Mouse (Mus musculus): Measurements from ENCODE around the gene Cep78. TPM values are rescaled to one million over a fixed set of nuclear protein-coding genes. Genes with fewer than 3 reads are reported as not detected.

Gene Cep78
- total RNA-seq, 1 experiment = 19.5 TPM

DNA sequence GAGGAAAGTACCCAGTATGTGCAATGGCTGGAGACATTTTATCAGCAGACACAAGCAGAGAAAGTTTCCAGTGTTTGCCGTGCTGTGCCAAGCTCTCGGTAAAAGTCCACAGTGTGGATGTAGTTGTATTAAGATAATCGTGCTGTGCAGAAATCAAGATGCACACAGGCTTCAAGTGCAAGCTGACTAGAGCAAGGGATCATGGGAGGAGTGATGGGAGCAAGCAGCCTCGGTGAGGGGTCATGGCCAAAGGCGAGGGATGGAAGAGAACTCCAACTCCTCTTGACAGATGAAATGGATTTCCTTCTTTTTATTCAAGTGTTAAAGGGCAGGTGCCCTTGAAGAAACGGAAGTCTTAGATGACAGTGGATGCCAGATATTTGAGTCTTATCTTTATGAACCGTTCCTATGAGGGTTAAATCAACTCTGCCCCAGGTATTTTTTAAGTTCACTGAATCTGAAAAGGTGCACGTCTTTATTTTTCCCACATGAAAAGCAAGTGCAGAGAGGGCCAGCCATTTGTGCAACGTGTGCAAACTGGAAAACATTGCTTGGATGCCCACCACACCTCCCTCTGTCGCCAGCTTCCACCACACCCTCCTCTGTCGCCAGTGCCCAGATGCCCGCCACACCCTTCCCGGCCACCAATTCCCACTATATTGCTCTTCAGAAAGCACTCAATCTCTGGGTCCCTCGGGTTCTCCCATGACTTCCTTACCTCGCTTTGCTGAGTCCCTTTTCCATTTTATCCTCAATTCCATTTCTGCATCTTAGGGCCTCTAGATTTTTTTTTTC is 43.3 kb upstream of the Cep78 start:
- DNase-seq (ENCODE audit: low read depth, low spot score) = no peak
- Histone ChIP-seq H3K9me3 (ENCODE audit: control insufficient read depth, insufficient read depth, low read depth, low read length) (no peaks in the 10 kb centered on the region), H3K27ac (ENCODE audit: insufficient read depth, low read depth, low read length, poor library complexity, severe bottlenecking) (no peak overlapping the region), H3K4me3 (ENCODE audit: insufficient read depth in 1 of 2, low read depth in 1 of 2, low read length in 2 of 2, poor library complexity in 1 of 2, severe bottlenecking in 1 of 2) (no peak overlapping the region), H3K4me1 (ENCODE audit: control insufficient read depth in 2 of 2, insufficient read depth in 2 of 2, low read length in 2 of 2, poor library complexity in 1 of 2) (no peaks in the 10 kb centered on the region), H3K36me3 (ENCODE audit: control insufficient read depth, insufficient read depth, low read length, poor library complexity, severe bottlenecking) (no peaks in the 10 kb centered on the region; the same call in 1 of the 2 replicates), H3K9ac (ENCODE audit: insufficient read depth, low read depth, low read length, poor library complexity, severe bottlenecking) (no peak overlapping the region)
- TF ChIP-seq ZC3H11A (IDR thresholded peaks at IDR 0.05; ENCODE audit: borderline replicate concordance, low read depth, low read length) = no peak
- no peak for TF ChIP-seq ZNF384 (IDR thresholded peaks at IDR 0.05; ENCODE audit: low read depth, low read length)
- no peak for TF ChIP-seq MAFK (IDR thresholded peaks at IDR 0.05; ENCODE audit: insufficient read depth, low read depth, low read length)
- TF ChIP-seq HCFC1 (IDR thresholded peaks at IDR 0.05; ENCODE audit: borderline replicate concordance, insufficient read depth, low read length) = no peak
- no peak for TF ChIP-seq CHD2 (IDR thresholded peaks at IDR 0.05; ENCODE audit: low read depth, low read length)
- in situ Hi-C loops (cut with MboI; ENCODE audit: low sequenced_read_pairs in 2 of 2, unreplicated experiment in 2 of 2) = no loop called here

DNA sequence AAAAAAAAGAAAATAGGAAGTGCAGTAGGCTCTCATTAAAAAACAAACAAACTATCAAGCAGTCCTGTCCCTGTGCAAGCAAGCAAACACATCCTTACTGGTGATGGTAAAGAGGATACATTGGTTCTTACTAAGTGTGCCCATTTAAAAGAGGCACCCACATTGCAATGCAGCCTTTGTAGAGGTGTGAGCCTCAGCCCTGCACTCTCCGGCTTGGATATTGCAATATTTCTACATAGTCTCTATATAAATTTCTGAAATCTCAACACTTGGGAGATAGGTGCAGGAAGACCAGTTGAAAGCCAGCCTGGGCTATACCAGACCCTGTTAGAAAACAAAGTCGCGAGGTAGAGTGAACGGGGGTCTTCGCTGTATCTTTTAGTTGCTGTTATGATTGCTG is 41.5 kb upstream of the Cep78 start:
- TF ChIP-seq ZNF384 (IDR thresholded peaks at IDR 0.05; ENCODE audit: low read depth, low read length) = no peak
- Histone ChIP-seq H3K36me3 (ENCODE audit: control insufficient read depth, insufficient read depth, low read length, poor library complexity, severe bottlenecking) (no peaks in the 10 kb centered on the region; the same call in 1 of the 2 replicates), H3K9me3 (ENCODE audit: control insufficient read depth, insufficient read depth, low read depth, low read length) (no peaks in the 10 kb centered on the region), H3K4me3 (ENCODE audit: insufficient read depth in 1 of 2, low read depth in 1 of 2, low read length in 2 of 2, poor library complexity in 1 of 2, severe bottlenecking in 1 of 2) (no peak overlapping the region), H3K4me1 (ENCODE audit: control insufficient read depth in 2 of 2, insufficient read depth in 2 of 2, low read length in 2 of 2, poor library complexity in 1 of 2) (no peaks in the 10 kb centered on the region), H3K27ac (ENCODE audit: insufficient read depth, low read depth, low read length, poor library complexity, severe bottlenecking) (no peak overlapping the region), H3K9ac (ENCODE audit: insufficient read depth, low read depth, low read length, poor library complexity, severe bottlenecking) (no peak overlapping the region)
- in situ Hi-C loops (cut with MboI; ENCODE audit: low sequenced_read_pairs in 2 of 2, unreplicated experiment in 2 of 2) = no loop called here
- DNase-seq (ENCODE audit: low read depth, low spot score) = no peak

DNA sequence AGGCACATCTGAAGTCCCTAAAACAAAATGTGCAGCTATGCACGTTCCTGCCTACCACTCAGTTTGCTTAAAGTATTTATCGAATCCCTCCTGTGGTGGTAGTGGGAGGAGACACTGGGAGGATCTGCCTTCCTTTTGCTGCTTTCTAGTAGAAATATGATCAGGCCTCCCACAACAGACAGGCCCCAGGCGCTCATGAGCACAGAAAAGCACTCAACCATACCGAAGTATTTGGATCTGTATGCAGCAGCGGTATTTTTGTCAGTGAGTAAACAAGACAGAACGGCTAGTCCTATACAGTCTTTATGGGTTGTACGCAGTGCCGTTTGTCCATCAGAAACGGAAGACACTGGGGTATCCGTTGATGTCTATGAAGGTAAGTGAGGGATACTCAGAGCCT is 37.4 kb upstream of the Cep78 start:
- DNase-seq (ENCODE audit: low read depth, low spot score) = no peak
- in situ Hi-C loops (cut with MboI; ENCODE audit: low sequenced_read_pairs in 2 of 2, unreplicated experiment in 2 of 2) = no loop called here
- Histone ChIP-seq H3K36me3 (ENCODE audit: control insufficient read depth, insufficient read depth, low read length, poor library complexity, severe bottlenecking) (no peaks in the 10 kb centered on the region; the same call in 1 of the 2 replicates), H3K4me1 (ENCODE audit: control insufficient read depth in 2 of 2, insufficient read depth in 2 of 2, low read length in 2 of 2, poor library complexity in 1 of 2) (no peaks in the 10 kb centered on the region), H3K9ac (ENCODE audit: insufficient read depth, low read depth, low read length, poor library complexity, severe bottlenecking) (no peak overlapping the region), H3K27ac (ENCODE audit: insufficient read depth, low read depth, low read length, poor library complexity, severe bottlenecking) (no peak overlapping the region), H3K4me3 (ENCODE audit: insufficient read depth in 1 of 2, low read depth in 1 of 2, low read length in 2 of 2, poor library complexity in 1 of 2, severe bottlenecking in 1 of 2) (no peak overlapping the region), H3K9me3 (ENCODE audit: control insufficient read depth, insufficient read depth, low read depth, low read length) (no peaks in the 10 kb centered on the region)
- no peak for TF ChIP-seq CHD2 (IDR thresholded peaks at IDR 0.05; ENCODE audit: low read depth, low read length)
- TF ChIP-seq MAFK (IDR thresholded peaks at IDR 0.05; ENCODE audit: insufficient read depth, low read depth, low read length) = no peak
- no peak for TF ChIP-seq HCFC1 (IDR thresholded peaks at IDR 0.05; ENCODE audit: borderline replicate concordance, insufficient read depth, low read length)
- no peak for TF ChIP-seq ZNF384 (IDR thresholded peaks at IDR 0.05; ENCODE audit: low read depth, low read length)
- TF ChIP-seq ZC3H11A (IDR thresholded peaks at IDR 0.05; ENCODE audit: borderline replicate concordance, low read depth, low read length) = no peak

DNA sequence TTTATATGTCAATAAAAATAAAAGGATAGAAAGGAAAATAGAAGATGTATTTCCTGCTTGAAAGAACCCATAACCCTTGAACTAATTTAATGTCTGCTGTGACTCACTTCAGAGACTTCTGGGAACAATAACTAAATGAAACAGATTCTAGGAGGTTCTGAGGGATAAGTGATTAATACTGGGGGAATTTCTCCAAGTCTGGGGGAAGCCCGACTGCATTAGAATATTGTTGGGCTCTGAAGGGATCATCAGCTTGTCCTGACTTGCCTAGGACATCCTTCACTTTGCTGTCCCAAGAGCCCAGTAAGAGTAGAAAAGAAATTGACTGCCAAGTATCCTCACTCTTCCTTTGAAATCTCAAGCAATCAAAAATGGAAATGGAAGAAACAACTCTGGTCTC is 31.4 kb upstream of the Cep78 start:
- in situ Hi-C loops (cut with MboI; ENCODE audit: low sequenced_read_pairs in 2 of 2, unreplicated experiment in 2 of 2) = no loop called here
- H3K36me3 ChIP-seq (ENCODE audit: control insufficient read depth, insufficient read depth, low read length, poor library complexity, severe bottlenecking) = no peaks in the 10 kb centered on the region
- no peaks in the 10 kb centered on the region for H3K9me3 ChIP-seq (ENCODE audit: control insufficient read depth, insufficient read depth, low read depth, low read length)
- no peak overlapping the region for H3K9ac ChIP-seq (ENCODE audit: insufficient read depth, low read depth, low read length, poor library complexity, severe bottlenecking)
- no peak for TF ChIP-seq MAFK (IDR thresholded peaks at IDR 0.05; ENCODE audit: insufficient read depth, low read depth, low read length)
- no peak for TF ChIP-seq ZC3H11A (IDR thresholded peaks at IDR 0.05; ENCODE audit: borderline replicate concordance, low read depth, low read length)
- TF ChIP-seq CHD2 (IDR thresholded peaks at IDR 0.05; ENCODE audit: low read depth, low read length) = no peak
- no peak for TF ChIP-seq ZNF384 (IDR thresholded peaks at IDR 0.05; ENCODE audit: low read depth, low read length)
- no peak for TF ChIP-seq HCFC1 (IDR thresholded peaks at IDR 0.05; ENCODE audit: borderline replicate concordance, insufficient read depth, low read length)
- no peak overlapping the region for H3K27ac ChIP-seq (ENCODE audit: insufficient read depth, low read depth, low read length, poor library complexity, severe bottlenecking)
- no peak for DNase-seq (ENCODE audit: low read depth, low spot score)
- no peaks in the 10 kb centered on the region for H3K4me1 ChIP-seq (ENCODE audit: control insufficient read depth in 2 of 2, insufficient read depth in 2 of 2, low read length in 2 of 2, poor library complexity in 1 of 2)
- H3K4me3 ChIP-seq (ENCODE audit: insufficient read depth in 1 of 2, low read depth in 1 of 2, low read length in 2 of 2, poor library complexity in 1 of 2, severe bottlenecking in 1 of 2) = no peak overlapping the region
